Mouse (Mus musculus): ENCODE results near the gene Atp8a2. TPM values are rescaled to one million over a fixed set of nuclear protein-coding genes. Genes with fewer than 3 reads are reported as not detected.
"Not testable (repeated sequence)": the region's sequence is repeated elsewhere in the genome, so short reads cannot be mapped to it uniquely, and the experiment has no call there.

The Atp8a2 gene
- total and polyA plus RNA-seq, 2 experiments from 2014 or later, result 43.0 to 81.7 TPM

- Histone ChIP-seq H3K36me3 (ENCODE audit: insufficient read depth, low read length) (no peaks in the 10 kb centered on the region), H3K4me2 (ENCODE audit: low read depth, low read length, poor library complexity, severe bottlenecking) (no peak overlapping the region), H3K9me3 (ENCODE audit: low read length) (no peaks in the 10 kb centered on the region), H3K9ac (replicated peaks; ENCODE audit: low read length, poor library complexity, severe bottlenecking) (no peak overlapping the region), H3K27ac (ENCODE audit: low read depth, low read length) (no peak overlapping the region), H3K4me3 (ENCODE audit: low read depth, low read length) (no peak overlapping the region), H3K27me3 (ENCODE audit: insufficient read depth, low read length) (no peaks in the 10 kb centered on the region), H3K4me1 (ENCODE audit: insufficient read depth, low read length) (no peaks in the 10 kb centered on the region)
- TF ChIP-seq CTCF (IDR thresholded peaks at IDR 0.05), result no peak
- 88% methylated on average over 5 of the region's 5 CpGs for WGBS
- ATAC-seq (ENCODE audit: low FRiP score) (no peak), DNase-seq (ENCODE audit: low spot score) (no peak)
These were observed 367.4 kb downstream of the Atp8a2 start for GRCm38 (mm10) chr14:59829580-59829979.

- no peak for ATAC-seq (ENCODE audit: low FRiP score)
- no peak overlapping the region for H3K9ac ChIP-seq (replicated peaks; ENCODE audit: low read length, poor library complexity, severe bottlenecking)
- no peaks in the 10 kb centered on the region for H3K4me1 ChIP-seq (ENCODE audit: insufficient read depth, low read length)
- TF ChIP-seq CTCF (IDR thresholded peaks at IDR 0.05), result no peak
- H3K27me3 ChIP-seq (ENCODE audit: insufficient read depth, low read length), result no peaks in the 10 kb centered on the region
- no peak overlapping the region for H3K4me3 ChIP-seq (ENCODE audit: low read depth, low read length)
- H3K36me3 ChIP-seq (ENCODE audit: insufficient read depth, low read length), result no peaks in the 10 kb centered on the region
- H3K27ac ChIP-seq (ENCODE audit: low read depth, low read length), result no peak overlapping the region
- DNase-seq (ENCODE audit: low spot score), result no peak
- no peak overlapping the region for H3K4me2 ChIP-seq (ENCODE audit: low read depth, low read length, poor library complexity, severe bottlenecking)
- H3K9me3 ChIP-seq (ENCODE audit: low read length), result no peaks in the 10 kb centered on the region
- WGBS, result 69% methylated on average over 5 of the region's 5 CpGs
These were observed 369.6 kb downstream of the Atp8a2 start for GRCm38 (mm10) chr14:59827409-59827808.

- Histone ChIP-seq H3K4me3 (ENCODE audit: low read depth, low read length) (no peak overlapping the region), H3K27me3 (ENCODE audit: insufficient read depth, low read length) (no peaks in the 10 kb centered on the region), H3K9ac (replicated peaks; ENCODE audit: low read length, poor library complexity, severe bottlenecking) (no peak overlapping the region), H3K36me3 (ENCODE audit: insufficient read depth, low read length) (no peaks in the 10 kb centered on the region), H3K4me2 (ENCODE audit: low read depth, low read length, poor library complexity, severe bottlenecking) (no peak overlapping the region), H3K4me1 (ENCODE audit: insufficient read depth, low read length) (no peaks in the 10 kb centered on the region), H3K9me3 (ENCODE audit: low read length) (no peaks in the 10 kb centered on the region), H3K27ac (ENCODE audit: low read depth, low read length) (0 out of 2 replicates have a peak overlapping the region, but pooled peaks have one; percentile 1)
- no peak for TF ChIP-seq CTCF (IDR thresholded peaks at IDR 0.05)
- 53% methylated on average over 3 of the region's 3 CpGs for WGBS
- no peak for DNase-seq (ENCODE audit: low spot score)
- no peak for ATAC-seq (ENCODE audit: low FRiP score)
These were observed 376.9 kb downstream of the Atp8a2 start for GRCm38 (mm10) chr14:59820115-59820419.

- H3K27ac ChIP-seq (ENCODE audit: low read depth, low read length), result no peak overlapping the region
- no peak overlapping the region for H3K4me2 ChIP-seq (ENCODE audit: low read depth, low read length, poor library complexity, severe bottlenecking)
- 57% methylated on average over 5 of the region's 5 CpGs for WGBS
- DNase-seq (ENCODE audit: low spot score), result peak; percentile 35
- H3K4me3 ChIP-seq (ENCODE audit: low read depth, low read length), result no peak overlapping the region
- H3K9ac ChIP-seq (replicated peaks; ENCODE audit: low read length, poor library complexity, severe bottlenecking), result no peak overlapping the region
- ATAC-seq (ENCODE audit: low FRiP score), result peak; percentile 52; the same call in 1 of the 2 replicates
- no peaks in the 10 kb centered on the region for H3K4me1 ChIP-seq (ENCODE audit: insufficient read depth, low read length)
- H3K27me3 ChIP-seq (ENCODE audit: insufficient read depth, low read length), result no peaks in the 10 kb centered on the region
- no peaks in the 10 kb centered on the region for H3K9me3 ChIP-seq (ENCODE audit: low read length)
- no peaks in the 10 kb centered on the region for H3K36me3 ChIP-seq (ENCODE audit: insufficient read depth, low read length)
- no peak for TF ChIP-seq CTCF (IDR thresholded peaks at IDR 0.05)
These were observed 377.5 kb downstream of the Atp8a2 start for GRCm38 (mm10) chr14:59819215-59820114.

- not testable (repeated sequence) for H3K9ac ChIP-seq (replicated peaks; ENCODE audit: low read length, poor library complexity, severe bottlenecking); H3K4me1 ChIP-seq (ENCODE audit: insufficient read depth, low read length); H3K36me3 ChIP-seq (ENCODE audit: insufficient read depth, low read length); H3K4me2 ChIP-seq (ENCODE audit: low read depth, low read length, poor library complexity, severe bottlenecking); H3K9me3 ChIP-seq (ENCODE audit: low read length); H3K27ac ChIP-seq (ENCODE audit: low read depth, low read length); ATAC-seq (ENCODE audit: low FRiP score); DNase-seq (ENCODE audit: low spot score); H3K27me3 ChIP-seq (ENCODE audit: insufficient read depth, low read length); H3K4me3 ChIP-seq (ENCODE audit: low read depth, low read length)
- 90% methylated on average over 2 of the region's 2 CpGs for WGBS
These were observed 386.7 kb downstream of the Atp8a2 start for GRCm38 (mm10) chr14:59810316-59810715.

GRCm38 (mm10) chr14:59809790-59810189, 387.2 kb downstream of the Atp8a2 start:
- ATAC-seq (ENCODE audit: low FRiP score) (no peak), DNase-seq (ENCODE audit: low spot score) (no peak)
- H3K36me3 ChIP-seq (ENCODE audit: insufficient read depth, low read length), result no peaks in the 10 kb centered on the region

More at GRCm38 (mm10) chr14:59809790-59810189, 387.2 kb downstream of the Atp8a2 start:
- H3K27me3 ChIP-seq (ENCODE audit: insufficient read depth, low read length), result no peaks in the 10 kb centered on the region
- H3K9me3 ChIP-seq (ENCODE audit: low read length), result no peaks in the 10 kb centered on the region
- H3K4me2 ChIP-seq (ENCODE audit: low read depth, low read length, poor library complexity, severe bottlenecking), result no peak overlapping the region
- H3K27ac ChIP-seq (ENCODE audit: low read depth, low read length), result no peak overlapping the region
- 72% methylated on average over 4 of the region's 4 CpGs for WGBS
- no peak overlapping the region for H3K9ac ChIP-seq (replicated peaks; ENCODE audit: low read length, poor library complexity, severe bottlenecking)
- no peak for TF ChIP-seq CTCF (IDR thresholded peaks at IDR 0.05)
- no peaks in the 10 kb centered on the region for H3K4me1 ChIP-seq (ENCODE audit: insufficient read depth, low read length)
- no peak overlapping the region for H3K4me3 ChIP-seq (ENCODE audit: low read depth, low read length)
